9 mouse cellular contexts compared by ENCODE assay signal in genomic region chr11:104197861-104198260, GRCm38 (mm10). TPM values are rescaled to one million over a fixed set of nuclear protein-coding genes. Genes with fewer than 3 reads are reported as not detected.
DNase-seq lines count a peak whose midpoint lies in the region; ATAC-seq lines count a peak whose summit lies in the region.
"Had no signal": no experiment of that assay in that cellular context is flagged by ENCODE, and none has a peak within 500 bp of the region (broad histone marks: within the 10 kb centered on the region; RNA-seq: fewer than 3 reads in every experiment).

No protein-coding gene starts in this region.

- H3K36me3 ChIP-seq in liver, embryonic 12.5 days: no peaks in the 10 kb centered on the region
- H3K36me3 ChIP-seq: neural tube, embryonic 12.5 days had no signal

- WGBS in liver, embryonic 12.5 days (ENCODE audit: insufficient replicate concordance): 8% methylated on average over 10 of the region's 10 CpGs

- no peak overlapping the region for H3K9ac ChIP-seq in liver, embryonic 12.5 days
- H3K9ac ChIP-seq: neural tube, embryonic 12.5 days had no signal

- no peak overlapping the region for H3K4me2 ChIP-seq in liver, embryonic 12.5 days
- H3K4me2 ChIP-seq: neural tube, embryonic 12.5 days had no signal

- H3K4me3 ChIP-seq in liver, embryonic 12.5 days: no peak overlapping the region
- H3K4me3 ChIP-seq: left cerebral cortex, adult 2 months; neural tube, embryonic 12.5 days had no signal

- no peak for ATAC-seq in liver, embryonic 12.5 days
- ATAC-seq in megakaryocyte-erythroid progenitor cell, adult 5-6 weeks (replicated peaks; ENCODE audit: low FRiP score, low TSS enrichment, poor library complexity, severe bottlenecking): 0 out of 2 replicates have a peak, but pooled peaks have one; percentile 50
- ATAC-seq in CD4-positive, CD25-positive, alpha-beta regulatory T cell, adult 4 months: no peak

- H3K9me3 ChIP-seq in liver, embryonic 12.5 days (replicated peaks): 0 out of 2 replicates have a peak, but pooled peaks cover under 1% of the 10 kb centered on the region
- H3K9me3 ChIP-seq: neural tube, embryonic 12.5 days had no signal

- peaks cover 15% of the 10 kb centered on the region; the same call in 1 of the 2 replicates for H3K27me3 ChIP-seq in liver, embryonic 12.5 days (replicated peaks)

- no peak overlapping the region for H3K27ac ChIP-seq in liver, embryonic 12.5 days
- H3K27ac ChIP-seq: left cerebral cortex, adult 2 months; neural tube, embryonic 12.5 days had no signal

- DNase-seq in liver (peak; percentile 49), NIH3T3 (ENCODE audit: low read depth) (peak; percentile 54)
- peak; percentile 68 for DNase-seq in embryo, embryonic 10.5 days (ENCODE audit: low spot score)
- DNase-seq in layer of hippocampus, postnatal 10 days (ENCODE audit: low spot score in 2 of 2): no peak

- no peaks in the 10 kb centered on the region for H3K4me1 ChIP-seq in liver, embryonic 12.5 days

RNA-seq across cellular contexts. Expression of gene Sppl2c, which starts 11.7 kb away (rescaled TPM):
- not detected in 2 replicates for polyA plus RNA-seq in liver, embryonic 12.5 days (2016; fragmentation: Nextera tagmentation; extraction: Ambion mirVana)
- total RNA-seq in megakaryocyte-erythroid progenitor cell, adult 5-6 weeks (2014; fragmentation: Nextera tagmentation): not detected in 2 replicates
- total RNA-seq in megakaryocyte-erythroid progenitor cell, adult 5-6 weeks (2017): not detected in 2 replicates
- not detected for total RNA-seq in layer of hippocampus, postnatal 10 days (2021)
- not detected for polyA plus RNA-seq in CD4-positive, CD25-positive, alpha-beta regulatory T cell, adult 4 months (2017; shearing (Covaris generic))
- total RNA-seq: left cerebral cortex, adult 2 months had no signal
- polyA plus RNA-seq: neural tube, embryonic 12.5 days had no signal

RNA-seq across cellular contexts. Expression of gene Mapt, which starts 33.3 kb away (rescaled TPM):
- polyA plus RNA-seq in liver, embryonic 12.5 days (2016; fragmentation: Nextera tagmentation; extraction: Ambion mirVana): 0.24 and 0.42 TPM in 2 replicates
- total RNA-seq in megakaryocyte-erythroid progenitor cell, adult 5-6 weeks (2014; fragmentation: Nextera tagmentation): 3.4 and 4.1 TPM in 2 replicates
- 0.23 TPM in 1 of 2 replicates, not detected in the other for total RNA-seq in megakaryocyte-erythroid progenitor cell, adult 5-6 weeks (2017)
- total RNA-seq in layer of hippocampus, postnatal 10 days (2021): 100 to 1,000 TPM; 506 to 549 TPM
- under 1 TPM; 0.11 to 0.34 TPM for polyA plus RNA-seq in CD4-positive, CD25-positive, alpha-beta regulatory T cell, adult 4 months (2017; shearing (Covaris generic))

Comparison
In these comparisons a context has a peak if more than half of its experiments do, and no peak if none do; other contexts are left out.
1. DNase-seq: peak in liver (single experiment), NIH3T3 (single experiment) and embryo, embryonic 10.5 days (single experiment); none in layer of hippocampus, postnatal 10 days (0 of 2).
2. RNA of gene Mapt, which starts 33.3 kb away (total RNA-seq): 506 to 549 TPM in layer of hippocampus, postnatal 10 days; 0.23 to 4.1 TPM in megakaryocyte-erythroid progenitor cell, adult 5-6 weeks; every median in the first group is over 10 times any median in the second.